ENCODE assay signal across 9 mouse cellular contexts in the genomic region with DNA sequence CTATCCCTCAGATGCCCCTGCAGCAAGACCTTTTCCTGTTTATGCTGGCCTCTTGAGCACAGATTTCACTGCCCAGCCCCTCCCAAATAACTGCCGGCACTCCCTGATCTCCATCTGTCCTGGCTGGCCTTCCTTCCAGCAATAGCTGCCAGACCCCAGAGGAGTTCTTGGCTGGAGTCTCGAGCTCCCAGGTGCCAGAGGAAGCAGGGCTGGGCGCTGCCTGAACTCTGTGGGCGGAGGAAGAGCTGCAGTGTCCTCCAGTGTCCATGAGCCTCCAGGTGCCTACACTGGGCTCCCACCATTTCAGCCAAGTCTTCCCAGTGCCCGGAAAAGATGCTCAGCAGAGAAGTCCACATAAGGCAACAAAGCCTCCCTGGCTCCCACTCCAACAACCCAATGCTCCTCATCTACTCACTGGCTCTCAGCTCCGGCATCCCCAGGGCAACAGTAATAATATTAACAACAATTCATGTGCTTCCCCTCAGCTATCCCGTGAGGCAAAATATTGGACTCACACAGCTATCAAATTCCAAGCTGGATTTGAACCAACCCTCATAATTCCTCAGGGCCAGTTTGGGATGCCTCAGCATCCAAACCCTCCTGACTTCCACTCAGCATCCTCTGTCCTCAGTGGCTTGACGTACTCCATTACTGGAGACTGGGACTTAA. TPM values are rescaled to one million over a fixed set of nuclear protein-coding genes. Genes with fewer than 3 reads are reported as not detected.
A peak's percentile ranks its signal among the peaks of the same experiment; 100 is the strongest.
DNase-seq lines count a peak whose midpoint lies in the region; ATAC-seq and TF ChIP-seq lines count a peak whose summit lies in the region.
"Had no signal": no experiment of that assay in that cellular context is flagged by ENCODE, and none has a peak within 500 bp of the region (broad histone marks: within the 10 kb centered on the region; RNA-seq: fewer than 3 reads in every experiment).

No protein-coding gene starts in this region.

- ATAC-seq in liver, embryonic 16.5 days (ENCODE audit: low read depth), result 0 out of 2 replicates have a peak, but pooled peaks have one; percentile 11
- ATAC-seq in liver, postnatal 0 days, result no peak
- no peak for ATAC-seq in megakaryocyte progenitor cell, adult 5-6 weeks (replicated peaks; ENCODE audit: poor library complexity)

- no peak overlapping the region for H3K4me2 ChIP-seq in liver, embryonic 16.5 days (ENCODE audit: low read depth, low read length)
- H3K4me2 ChIP-seq in liver, postnatal 0 days (ENCODE audit: low read depth, low read length), result no peak overlapping the region
- H3K4me2 ChIP-seq: neural tube, embryonic 13.5 days had no signal

- H3K4me1 ChIP-seq in liver, embryonic 16.5 days (ENCODE audit: control insufficient read depth, low read depth, low read length), result no peaks in the 10 kb centered on the region
- H3K4me1 ChIP-seq in liver, postnatal 0 days (ENCODE audit: insufficient read depth), result no peaks in the 10 kb centered on the region

- no peak overlapping the region for H3K4me3 ChIP-seq in liver, embryonic 16.5 days (ENCODE audit: low read depth, low read length)
- H3K4me3 ChIP-seq in liver, postnatal 0 days (ENCODE audit: low read depth, low read length), result no peak overlapping the region
- H3K4me3 ChIP-seq: neural tube, embryonic 13.5 days had no signal

- no peaks in the 10 kb centered on the region for H3K9me3 ChIP-seq in liver, embryonic 16.5 days (replicated peaks; ENCODE audit: control insufficient read depth, low read length)
- H3K9me3 ChIP-seq in liver, postnatal 0 days (ENCODE audit: low read length), result no peaks in the 10 kb centered on the region
- H3K9me3 ChIP-seq: neural tube, embryonic 13.5 days had no signal

- no peak overlapping the region for H3K27ac ChIP-seq in liver, embryonic 16.5 days (ENCODE audit: low read length)
- H3K27ac ChIP-seq in liver, postnatal 0 days (ENCODE audit: low read depth), result no peak overlapping the region
- H3K27ac ChIP-seq: neural tube, embryonic 13.5 days had no signal

- no peak for DNase-seq in liver, postnatal 0 days
- DNase-seq in cerebellum, postnatal 25 days, result peak; percentile 95 to 98
- peak; percentile 77 to 81 for DNase-seq in heart, postnatal 10 days
- DNase-seq in lung, postnatal 14 days, result peak; percentile 73
- DNase-seq in frontal cortex, adult 2 months (ENCODE audit: extremely low spot score in 1 of 2, low spot score in 1 of 2), result no peak
- no peak for DNase-seq in right cerebral cortex, postnatal 25 days

- no peak for TF ChIP-seq CTCF in liver, postnatal 0 days (IDR thresholded peaks at IDR 0.05; ENCODE audit: low read depth)

- intact Hi-C loops in heart, postnatal 10 days (cut with DNase I), result no loop called here

- no peak for TF ChIP-seq EP300 in liver, postnatal 0 days (IDR thresholded peaks at IDR 0.05; ENCODE audit: low read depth)

- WGBS in liver, embryonic 16.5 days (ENCODE audit: insufficient replicate concordance), result 58% methylated on average over 8 of the region's 8 CpGs
- 67% methylated on average over 8 of the region's 8 CpGs for WGBS in liver, postnatal 0 days (ENCODE audit: insufficient replicate concordance)

- H3K9ac ChIP-seq in liver, embryonic 16.5 days (ENCODE audit: low read depth, low read length), result no peak overlapping the region
- no peak overlapping the region for H3K9ac ChIP-seq in liver, postnatal 0 days (replicated peaks)
- H3K9ac ChIP-seq: neural tube, embryonic 13.5 days had no signal

- no peaks in the 10 kb centered on the region for H3K27me3 ChIP-seq in liver, embryonic 16.5 days (ENCODE audit: control insufficient read depth, insufficient read depth, low read depth, low read length)
- no peaks in the 10 kb centered on the region for H3K27me3 ChIP-seq in liver, postnatal 0 days (ENCODE audit: insufficient read depth, low read length)
- H3K27me3 ChIP-seq: neural tube, embryonic 13.5 days had no signal

- no peaks in the 10 kb centered on the region for H3K36me3 ChIP-seq in liver, embryonic 16.5 days (ENCODE audit: control insufficient read depth, insufficient read depth)
- H3K36me3 ChIP-seq in liver, postnatal 0 days (replicated peaks; ENCODE audit: insufficient read depth, low read length), result 0 out of 2 replicates have a peak, but pooled peaks cover 3% of the 10 kb centered on the region
- H3K36me3 ChIP-seq: neural tube, embryonic 13.5 days had no signal

RNA-seq across cellular contexts. Expression of a gene that starts 15.5 kb away (rescaled TPM):
- polyA plus RNA-seq in liver, embryonic 16.5 days (2015; fragmentation: Nextera tagmentation; extraction: Ambion mirVana), result 0.24 and 0.34 TPM in 2 replicates
- polyA plus RNA-seq in liver, postnatal 0 days (2015; fragmentation: Nextera tagmentation; extraction: Ambion mirVana), result 0.48 and 0.88 TPM in 2 replicates
- 1 to 10 TPM; 2.2 to 4.4 TPM for total RNA-seq in heart, postnatal 10 days (2021)
- polyA plus RNA-seq in frontal cortex, adult 2 months (2012; rRNA removed), result 1.0 and 1.5 TPM in 2 replicates
- total RNA-seq in megakaryocyte progenitor cell, adult 5-6 weeks (2015), result 0.94 and 1.1 TPM in 2 replicates
- total RNA-seq in megakaryocyte progenitor cell, adult 5-6 weeks (2017), result 1.7 TPM in 2 replicates

Comparison
In these comparisons a context has a peak if more than half of its experiments do, and no peak if none do; other contexts are left out.
1. DNase-seq: peak in cerebellum, postnatal 25 days (2 of 2), heart, postnatal 10 days (2 of 2) and lung, postnatal 14 days (single experiment); none in liver, postnatal 0 days (single experiment), frontal cortex, adult 2 months (0 of 2) and right cerebral cortex, postnatal 25 days (single experiment).